Mouse (Mus musculus) spleen, postnatal 10 days (tissue): ENCODE results near the gene Pink1.

Source experiments
- DNase-seq, 2 experiments: peaks; one replicate each; pipeline ENCODE4 v3.0.0; 2021 to 2022; ENCODE audit warnings: low spot score in 2 of 2

Pink1 gene

GRCm38 (mm10) chr4:138326077-138326695, at the start of gene Pink1:
Gene Pink1, minus strand, starts transcription at chr4:138326307.
- DNase-seq = peak; percentile 90 to 92

- no peak for DNase-seq
Measured at GRCm38 (mm10) chr4:138375117-138375516, 49.0 kb upstream of the Pink1 start.

- DNase-seq = no peak
Measured at GRCm38 (mm10) chr4:138370996-138371516, 44.9 kb upstream of the Pink1 start.

- DNase-seq = no peak
Measured at GRCm38 (mm10) chr4:138368498-138369260, 42.6 kb upstream of the Pink1 start.

GRCm38 (mm10) chr4:138367641-138368497, 41.8 kb upstream of the Pink1 start, which contains the start of gene Cda:
Gene Cda, minus strand, starts transcription at chr4:138367992.
- peak; percentile 7 to 47 for DNase-seq

GRCm38 (mm10) chr4:138366561-138366960, 40.5 kb upstream of the Pink1 start:
- no peak for DNase-seq

GRCm38 (mm10) chr4:138363511-138363910, 37.4 kb upstream of the Pink1 start:
- DNase-seq = no peak

- DNase-seq = no peak
Measured at GRCm38 (mm10) chr4:138362883-138363282, 36.8 kb upstream of the Pink1 start.

- DNase-seq = no peak
Measured at GRCm38 (mm10) chr4:138361370-138361821, 35.3 kb upstream of the Pink1 start.

GRCm38 (mm10) chr4:138358176-138358575, 32.1 kb upstream of the Pink1 start:
- DNase-seq = no peak

GRCm38 (mm10) chr4:138356551-138356950, 30.4 kb upstream of the Pink1 start:
- no peak for DNase-seq

- DNase-seq = no peak
Measured at GRCm38 (mm10) chr4:138356141-138356540, 30.0 kb upstream of the Pink1 start.

- DNase-seq = no peak
Measured at GRCm38 (mm10) chr4:138355496-138355895, 29.4 kb upstream of the Pink1 start.

GRCm38 (mm10) chr4:138353438-138354171, 27.5 kb upstream of the Pink1 start:
- no peak for DNase-seq

- no peak for DNase-seq
Measured at GRCm38 (mm10) chr4:138352692-138353091, 26.6 kb upstream of the Pink1 start.

GRCm38 (mm10) chr4:138351821-138352220, 25.7 kb upstream of the Pink1 start:
- DNase-seq = no peak

- DNase-seq = no peak
Measured at GRCm38 (mm10) chr4:138348716-138349115, 22.6 kb upstream of the Pink1 start.

GRCm38 (mm10) chr4:138347280-138347679, 21.2 kb upstream of the Pink1 start:
- DNase-seq = no peak

GRCm38 (mm10) chr4:138344891-138345545, 18.9 kb upstream of the Pink1 start:
- no peak for DNase-seq

GRCm38 (mm10) chr4:138343341-138343837, 17.3 kb upstream of the Pink1 start:
- no peak for DNase-seq
